Mouse (Mus musculus) frontal cortex, postnatal 25 days (tissue): ENCODE results near the gene Mblac2.

Source experiments
- DNase-seq, 2 experiments: peaks; one replicate each; pipeline ENCODE4 v3.0.0; 2022; ENCODE audit warnings: low spot score in 2 of 2

Gene Mblac2

GRCm38 (mm10) chr13:81740898-81741297 is 29.8 kb downstream of the Mblac2 start:
- DNase-seq: no peak

DNA sequence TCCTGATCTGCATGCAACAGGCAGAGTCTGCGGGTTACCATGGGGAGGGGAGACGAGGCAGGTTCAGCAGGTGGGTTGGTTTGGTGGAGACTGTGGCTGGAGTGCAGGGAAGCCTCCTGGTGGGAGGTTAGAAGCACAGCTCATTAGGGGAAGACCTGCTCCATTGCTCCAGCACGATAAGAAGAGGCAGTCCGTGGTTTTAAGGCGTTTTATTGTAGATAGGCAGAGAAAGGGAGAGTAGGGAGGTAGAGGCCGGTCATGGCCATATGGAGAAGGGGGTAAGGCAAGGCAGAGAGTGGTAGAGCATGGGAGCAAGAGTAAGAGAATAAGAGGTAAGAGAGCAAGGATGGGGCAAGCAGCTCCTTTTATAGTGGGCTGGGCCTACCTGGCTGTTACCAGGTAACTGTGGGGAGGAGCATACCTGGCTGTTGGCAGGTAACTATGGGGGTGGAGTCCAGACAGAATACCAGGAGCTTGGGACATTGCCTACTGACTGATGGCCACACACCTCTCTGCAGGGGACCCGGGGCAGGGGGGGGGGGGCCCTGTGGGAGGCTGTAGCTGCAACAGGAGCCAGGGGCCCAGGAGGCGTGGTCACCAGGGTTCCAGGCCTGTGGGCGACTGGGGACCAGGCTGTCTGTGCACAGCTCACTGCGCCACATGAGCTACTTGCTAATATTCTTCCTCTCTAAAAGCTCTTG is 32.4 kb downstream of the Mblac2 start:
- DNase-seq: no peak

DNA sequence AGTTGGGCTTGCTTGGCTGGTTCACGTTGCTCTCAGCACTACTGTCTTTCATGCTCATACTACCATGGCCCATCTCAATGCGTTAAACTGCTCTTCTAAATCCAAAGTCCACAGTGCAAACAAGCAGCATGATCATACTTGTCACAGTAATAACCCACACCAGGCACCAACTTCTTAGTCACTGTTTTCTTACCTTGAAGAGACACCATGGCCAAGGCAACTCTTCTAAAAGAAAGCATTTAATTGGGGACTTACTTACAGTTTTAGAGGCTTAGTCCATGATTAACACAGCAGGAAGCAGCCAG is 32.9 kb downstream of the Mblac2 start:
- DNase-seq: no peak

GRCm38 (mm10) chr13:81754878-81755277 is 43.7 kb downstream of the Mblac2 start:
- no peak for DNase-seq

- DNase-seq: no peak
Measured at GRCm38 (mm10) chr13:81755324-81755723, 44.2 kb downstream of the Mblac2 start.

- no peak for DNase-seq
Measured at GRCm38 (mm10) chr13:81757058-81757660, 46.0 kb downstream of the Mblac2 start.

DNA sequence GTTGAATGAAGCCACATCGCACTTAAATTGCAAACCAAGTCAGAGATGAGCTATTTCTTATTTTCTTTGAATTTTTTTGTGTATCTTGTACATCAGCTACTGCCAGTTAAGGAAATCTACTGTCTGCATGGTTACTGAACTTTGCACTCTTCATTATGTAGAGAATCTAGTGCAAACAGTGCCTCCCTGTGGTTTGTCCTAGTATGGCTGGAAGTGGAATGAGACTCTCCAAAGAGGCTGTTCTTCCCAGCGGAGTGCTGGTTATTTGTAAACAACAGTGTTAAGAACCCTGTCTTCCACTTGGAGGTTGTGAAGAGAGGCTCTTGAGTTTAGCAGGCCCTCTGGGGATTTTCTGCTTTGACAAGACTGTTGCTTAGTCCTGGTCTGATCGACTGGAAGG is 49.2 kb downstream of the Mblac2 start:
- DNase-seq: no peak

DNA sequence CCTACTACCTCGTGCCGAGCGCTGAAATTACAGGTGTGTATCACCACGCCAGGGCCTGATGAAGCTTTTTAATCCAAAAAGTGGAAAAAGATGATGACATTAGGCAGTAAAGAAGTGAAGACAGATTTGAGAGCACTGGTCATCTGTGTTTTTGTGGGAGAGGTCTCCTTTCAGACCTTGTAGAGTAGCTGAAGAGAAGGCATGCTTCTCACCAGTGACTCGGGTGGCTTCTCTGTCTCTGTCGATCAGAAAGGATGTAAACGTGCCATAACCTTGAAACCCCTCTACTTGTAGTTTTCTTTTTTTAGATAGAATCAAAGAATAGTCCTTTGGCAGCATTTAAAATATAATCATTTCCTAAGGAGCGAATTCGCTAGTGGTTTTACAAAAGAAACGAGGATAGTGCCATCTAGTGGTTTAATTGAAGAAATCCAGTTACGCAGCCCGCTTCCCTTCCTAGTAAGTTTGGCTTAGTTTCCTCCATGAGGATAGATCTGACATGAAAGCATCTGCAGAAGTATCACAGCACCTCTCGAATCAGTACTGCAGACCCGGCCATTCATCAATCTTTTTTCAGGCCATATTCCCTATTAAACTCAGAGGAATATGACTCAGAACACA is 50.5 kb downstream of the Mblac2 start:
- peak in 1 of 2 experiments; percentile 36 for DNase-seq

- DNase-seq: no peak
Measured at GRCm38 (mm10) chr13:81764173-81764572, 53.0 kb downstream of the Mblac2 start.

DNA sequence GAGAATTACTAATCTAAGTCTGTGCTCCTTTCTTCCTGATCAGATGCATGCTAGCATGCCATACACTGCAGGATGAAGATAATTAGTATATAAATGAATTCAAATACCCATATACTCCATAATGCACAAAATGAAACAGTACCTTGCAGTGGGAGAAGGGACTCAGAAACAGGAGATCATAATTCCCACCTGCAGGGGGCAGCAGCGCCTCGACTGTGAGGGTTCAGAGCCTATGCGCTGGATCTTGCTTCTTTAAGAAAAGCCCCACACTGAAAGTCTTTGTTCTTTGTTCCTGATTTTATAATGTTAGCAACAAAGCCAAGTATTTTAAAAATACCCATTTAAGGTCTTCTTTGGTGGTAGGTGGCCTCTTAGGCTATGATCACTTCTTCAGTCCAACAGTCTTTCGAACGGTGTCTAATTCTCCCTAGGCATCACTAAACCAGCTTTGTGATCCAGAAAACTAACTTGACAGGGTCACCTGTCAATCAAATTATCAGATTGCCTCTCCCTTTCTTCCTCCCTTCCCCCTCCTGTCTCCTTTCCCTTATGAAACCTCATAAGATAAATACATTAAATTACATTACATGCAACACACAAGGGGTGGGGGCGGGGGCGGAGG is 56.0 kb downstream of the Mblac2 start:
- peak; percentile 89 to 90 for DNase-seq

DNA sequence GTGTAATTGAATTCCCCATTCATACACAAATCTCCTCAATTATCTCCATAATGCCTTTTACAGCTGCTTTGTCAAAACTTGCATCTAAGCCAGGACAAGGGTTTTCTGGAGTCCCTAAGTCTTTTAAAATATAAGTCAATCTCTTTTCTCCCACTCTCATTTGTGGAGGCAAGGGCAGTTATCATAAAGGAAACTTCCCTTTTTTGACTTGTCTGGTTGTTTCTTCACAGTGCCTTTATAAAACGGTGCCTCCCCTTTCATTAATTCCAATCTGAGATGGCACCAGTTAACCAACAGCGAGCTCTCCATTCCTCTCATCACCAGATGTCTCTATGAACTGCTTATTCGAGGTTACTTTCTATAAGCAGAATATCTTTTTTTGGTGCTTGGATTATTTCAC is 65.1 kb downstream of the Mblac2 start:
- DNase-seq: no peak

DNA sequence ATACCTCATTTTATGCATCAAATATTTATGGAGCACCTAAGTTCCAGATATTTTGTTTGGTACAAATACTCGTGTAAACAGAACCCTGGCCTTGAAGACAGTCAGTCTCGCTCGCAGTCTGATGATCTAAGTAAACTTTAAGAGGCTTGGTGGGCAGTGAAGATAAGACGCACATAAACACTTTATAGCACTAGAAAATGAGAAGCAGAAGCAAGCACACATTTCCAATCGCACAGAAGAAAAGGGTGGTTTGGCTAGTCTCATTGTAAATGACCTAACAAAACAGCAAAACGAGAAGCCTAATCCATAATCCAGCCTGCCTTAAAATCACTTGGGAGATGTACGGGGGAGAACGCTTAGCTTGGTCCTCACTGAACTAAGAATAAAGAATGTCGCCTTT is 71.3 kb downstream of the Mblac2 start:
- DNase-seq: no peak

DNA sequence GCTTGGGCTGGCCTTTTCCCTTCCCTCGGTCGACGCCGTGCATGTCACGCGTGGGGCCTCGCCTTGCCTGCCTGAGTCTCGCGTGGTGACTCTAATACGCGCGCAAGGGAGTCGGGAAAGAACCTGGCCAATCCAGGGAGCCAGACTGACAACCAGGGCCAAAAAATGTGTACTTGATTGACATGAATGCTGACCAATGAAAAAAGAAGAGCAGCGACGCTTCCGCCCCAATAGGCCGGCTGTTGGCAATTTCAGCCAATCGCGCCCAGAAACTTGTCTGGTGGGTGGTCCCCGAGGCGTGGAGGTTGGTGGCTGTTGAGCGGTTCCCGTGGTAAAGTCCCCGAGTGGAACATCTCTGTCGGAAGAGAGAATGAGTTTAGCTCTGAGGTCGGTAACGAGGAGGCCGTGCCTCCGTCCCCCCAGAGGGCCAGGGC is 71.8 kb downstream of the Mblac2 start, which contains the start of gene Cetn3:
Cetn3 (plus strand) TSS at position 107 of the 434 bp plus-strand sequence.
- peak in 1 of 2 experiments; percentile 91 for DNase-seq

DNA sequence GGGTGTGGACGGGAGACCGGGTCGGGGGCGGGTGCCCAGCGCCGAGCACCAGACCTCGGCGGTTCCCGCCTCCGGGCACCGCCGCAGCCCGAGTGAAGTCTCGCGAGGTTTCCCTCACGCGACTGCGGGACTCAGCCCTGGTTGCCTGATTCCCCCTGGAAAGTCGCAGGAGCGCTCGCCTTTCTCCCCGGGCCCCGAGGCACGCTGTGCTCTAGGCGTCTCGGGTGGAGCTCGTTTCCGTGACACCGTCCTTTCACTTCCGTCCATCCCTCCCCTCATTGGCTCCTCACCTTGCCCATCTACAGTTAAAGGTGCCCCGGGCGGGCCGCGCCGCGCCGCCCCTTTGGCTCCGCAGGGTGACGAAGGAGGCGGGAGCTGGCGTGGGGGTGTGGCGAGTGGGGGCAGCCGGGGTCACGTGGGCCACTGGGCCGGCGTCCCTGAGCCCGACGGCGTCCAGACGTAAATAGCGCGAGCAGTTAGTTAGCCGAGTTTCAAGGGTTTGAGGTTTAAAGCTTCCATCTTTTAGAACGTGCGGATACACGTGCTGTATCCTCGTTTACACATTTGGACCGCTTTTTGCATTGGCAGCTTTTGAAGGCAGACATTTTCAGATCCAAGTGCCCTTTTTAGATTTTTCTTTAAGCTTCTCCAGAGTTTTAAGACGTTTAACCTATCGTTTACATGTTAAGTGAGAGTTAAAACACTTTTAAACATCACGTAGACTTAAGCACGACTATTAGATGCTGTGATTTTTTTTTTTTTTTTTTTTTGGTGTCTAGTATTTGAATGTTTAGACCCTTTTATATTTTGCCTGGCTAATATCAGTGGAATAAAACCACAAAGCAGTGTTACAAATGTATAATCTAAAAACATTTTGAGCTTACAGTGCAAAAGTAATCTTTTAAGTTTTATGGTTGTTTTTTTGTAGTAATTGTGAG is 72.5 kb downstream of the Mblac2 start:
- peak; percentile 88 to 94 for DNase-seq

- no peak for DNase-seq
Measured at GRCm38 (mm10) chr13:81785766-81786480, 74.8 kb downstream of the Mblac2 start.

DNA sequence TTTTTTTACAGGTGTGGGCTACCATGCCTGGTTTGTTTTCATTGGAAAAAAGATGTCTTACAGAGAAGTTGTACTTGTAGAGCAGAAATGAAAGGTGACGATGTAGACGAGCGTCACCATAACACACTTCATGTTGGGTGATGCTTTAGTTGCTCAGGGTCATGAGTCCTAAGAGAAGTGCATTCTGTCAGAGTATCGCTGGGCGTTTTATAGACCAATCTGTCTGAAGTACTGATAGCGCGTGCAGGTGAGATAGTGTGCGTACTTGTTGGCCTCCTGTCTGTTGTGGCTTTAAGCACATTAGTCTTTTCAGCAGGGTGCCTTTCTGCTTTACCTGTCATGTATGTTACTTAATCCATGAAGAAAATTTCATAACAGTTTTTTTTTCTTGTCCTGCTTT is 79.0 kb downstream of the Mblac2 start:
- DNase-seq: no peak

DNA sequence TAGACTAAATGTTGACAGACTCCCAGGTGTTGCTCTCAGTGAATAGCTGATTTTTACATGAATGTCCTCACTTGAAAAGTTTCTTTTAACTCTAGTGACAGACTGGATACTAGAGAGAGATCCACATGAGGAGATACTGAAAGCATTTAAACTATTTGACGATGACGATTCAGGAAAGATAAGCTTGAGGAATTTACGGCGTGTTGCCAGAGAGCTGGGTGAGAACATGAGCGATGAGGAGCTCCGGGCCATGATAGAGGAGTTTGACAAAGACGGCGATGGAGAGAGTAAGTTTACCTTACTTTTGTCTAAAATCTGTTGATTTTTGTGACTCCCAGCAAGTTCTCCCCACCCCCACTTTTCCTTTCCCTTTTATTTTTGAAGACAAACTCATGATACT is 80.7 kb downstream of the Mblac2 start:
- no peak for DNase-seq

- no peak for DNase-seq
Measured at GRCm38 (mm10) chr13:81793850-81794249, 82.7 kb downstream of the Mblac2 start.

DNA sequence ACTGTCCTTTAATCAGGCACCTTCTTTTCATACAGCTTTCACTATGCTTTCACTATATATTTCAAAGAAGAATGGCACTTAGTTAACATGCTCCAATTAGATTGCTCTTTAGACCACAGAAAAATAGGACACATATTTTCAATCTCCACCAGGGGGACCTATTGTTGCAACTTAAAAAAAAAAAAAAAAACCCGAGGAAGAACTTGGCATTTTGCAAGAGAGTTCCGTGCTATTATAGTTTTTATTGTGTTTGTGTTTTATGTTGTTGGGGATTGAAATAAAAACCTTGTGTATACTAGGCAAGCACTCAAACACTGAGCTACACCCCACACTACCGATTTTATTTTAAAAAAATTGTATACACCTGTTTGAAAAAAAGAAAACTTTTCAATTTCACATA is 90.0 kb downstream of the Mblac2 start:
- DNase-seq: no peak
